Mouse (Mus musculus) lung, embryonic 16.5 days (tissue): ENCODE results near the gene Hcn2. TPM values are rescaled to one million over a fixed set of nuclear protein-coding genes. Genes with fewer than 3 reads are reported as not detected.
"Not testable (repeated sequence)": the region's sequence is repeated elsewhere in the genome, so short reads cannot be mapped to it uniquely, and the experiment has no call there.

Source experiments
- ATAC-seq: fragments of 200-750 bp; cut with Nextera tagmentation; 2 replicates; pipeline ENCODE4 v1.8.0; 2017; ENCODE audit warnings: low read depth, mild to moderate bottlenecking, moderate library complexity
- H3K27ac ChIP-seq: fragments of 300-500 bp; sonication (generic); 2 replicates; pipeline ENCODE4 v1.5.1; 2014; ENCODE audit warnings: mild to moderate bottlenecking, control low read depth, low read length
- H3K27me3 ChIP-seq: fragments of 300-500 bp; sonication (generic); 2 replicates; pipeline ENCODE4 v1.6.1; 2014; ENCODE audit warnings: low read depth, low read length, mixed read lengths; ENCODE audit not compliant: control insufficient read depth, insufficient read depth
- H3K36me3 ChIP-seq: fragments of 300-500 bp; sonication (generic); 2 replicates; pipeline ENCODE4 v1.6.1; 2014; ENCODE audit warnings: low read length; ENCODE audit not compliant: control insufficient read depth, insufficient read depth
- H3K4me1 ChIP-seq: fragments of 300-500 bp; sonication (generic); replicated peaks from 2 replicates; pipeline ENCODE4 v1.6.1; 2014; ENCODE audit warnings: low read length, mixed read lengths; ENCODE audit not compliant: control insufficient read depth, insufficient read depth
- H3K4me2 ChIP-seq: fragments of 300-500 bp; sonication (generic); 2 replicates; pipeline ENCODE4 v1.6.1; 2014; ENCODE audit warnings: low read depth, low read length, control low read depth
- H3K4me3 ChIP-seq: fragments of 300-500 bp; sonication (generic); 2 replicates; pipeline ENCODE4 v1.5.1; 2014; ENCODE audit warnings: mild to moderate bottlenecking, low read length, control low read depth
- H3K9ac ChIP-seq: fragments of 300-500 bp; sonication (generic); 2 replicates; pipeline ENCODE4 v1.6.1; 2014; ENCODE audit warnings: low read length, control low read depth
- H3K9me3 ChIP-seq: fragments of 300-500 bp; sonication (generic); 2 replicates; pipeline ENCODE4 v1.6.1; 2016; ENCODE audit warnings: low read length; ENCODE audit not compliant: control insufficient read depth
- WGBS: fragments of 180-500 bp; shearing (Covaris S2); extraction: QIAGEN DNeasy Blood & Tissue Kit; methylation state at CpG from one replicate; pipeline ENCODE4 v1.1.7; 2014; 5-methylcytosine and 5-hydroxymethylcytosine counted together
- polyA plus RNA-seq: library from polyadenylated mRNA; unstranded; fragments of >200 nt; fragmentation: Nextera tagmentation; extraction: Ambion mirVana; gene quantifications from 2 replicates; pipeline ENCODE4 v1.2.1, GENCODE M21; 2015

Hcn2 gene
- polyA plus RNA-seq, 1 experiment from 2014 or later, result not detected

DNA sequence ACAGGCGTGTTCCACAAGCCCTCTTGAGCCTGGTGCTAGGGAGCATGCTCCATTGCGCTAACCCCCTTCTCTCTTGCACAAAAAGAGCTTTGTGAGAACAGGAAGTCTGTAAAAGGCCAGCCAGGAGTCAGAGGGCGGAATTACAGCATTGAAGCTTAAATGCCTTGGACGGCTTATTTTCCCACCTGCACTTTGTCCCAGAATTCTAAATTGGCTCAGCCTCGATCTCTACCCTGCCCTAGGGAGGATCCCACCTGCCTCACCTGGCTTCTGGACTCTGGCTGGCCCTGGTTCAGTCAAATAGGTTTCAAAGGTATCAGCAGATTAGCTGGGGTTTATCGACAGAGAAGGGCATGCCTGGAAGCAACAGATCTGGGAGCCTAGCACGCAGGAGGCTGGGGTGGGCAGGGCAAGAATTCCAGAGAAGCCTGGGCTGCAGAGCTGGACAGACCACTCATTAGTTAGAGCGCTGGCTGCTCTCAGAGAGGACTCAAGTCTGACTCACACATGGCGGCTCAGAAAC lies 20.2 kb upstream of the Hcn2 start:
- Histone ChIP-seq H3K4me3 (no peak overlapping the region), H3K9ac (peak overlapping the region; percentile 42; the same call in 1 of the 2 replicates), H3K4me2 (peak overlapping the region; percentile 18), H3K27ac (peak overlapping the region; percentile 96), H3K27me3 (no peaks in the 10 kb centered on the region), H3K9me3 (0 out of 2 replicates have a peak, but pooled peaks cover 4% of the 10 kb centered on the region), H3K4me1 (peaks cover 25% of the 10 kb centered on the region), H3K36me3 (no peaks in the 10 kb centered on the region)
- 40% methylated on average over 9 of the region's 9 CpGs for WGBS
- ATAC-seq, result peak; percentile 55

DNA sequence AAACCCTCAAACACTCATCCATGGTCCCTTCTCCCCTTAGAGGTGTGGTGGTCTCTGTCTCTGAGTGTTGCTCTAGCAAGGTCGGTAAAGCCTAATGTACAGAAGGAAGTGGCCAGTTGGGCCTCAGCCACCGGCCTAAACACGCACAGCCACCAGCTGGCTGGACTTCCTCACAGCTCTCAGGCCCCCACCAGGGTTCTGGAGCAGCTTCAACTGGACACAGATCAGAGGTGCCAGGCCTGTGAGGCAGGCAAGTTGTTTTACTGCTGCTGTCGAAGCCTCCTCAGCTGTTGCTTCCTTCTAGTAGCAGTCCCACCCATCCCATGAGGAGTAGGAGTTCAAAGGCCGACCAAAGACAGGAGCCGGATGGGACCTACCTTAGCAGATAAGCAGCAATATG lies 18.5 kb upstream of the Hcn2 start:
- no peaks in the 10 kb centered on the region for H3K9me3 ChIP-seq
- peaks cover 27% of the 10 kb centered on the region for H3K4me1 ChIP-seq
- no peaks in the 10 kb centered on the region for H3K36me3 ChIP-seq
- H3K4me3 ChIP-seq, result no peak overlapping the region
- no peak overlapping the region for H3K9ac ChIP-seq
- H3K27ac ChIP-seq, result peak overlapping the region; percentile 96
- ATAC-seq, result peak; percentile 41; the same call in 1 of the 2 replicates
- no peak overlapping the region for H3K4me2 ChIP-seq
- H3K27me3 ChIP-seq, result no peaks in the 10 kb centered on the region
- 50% methylated on average over 6 of the region's 6 CpGs for WGBS

DNA sequence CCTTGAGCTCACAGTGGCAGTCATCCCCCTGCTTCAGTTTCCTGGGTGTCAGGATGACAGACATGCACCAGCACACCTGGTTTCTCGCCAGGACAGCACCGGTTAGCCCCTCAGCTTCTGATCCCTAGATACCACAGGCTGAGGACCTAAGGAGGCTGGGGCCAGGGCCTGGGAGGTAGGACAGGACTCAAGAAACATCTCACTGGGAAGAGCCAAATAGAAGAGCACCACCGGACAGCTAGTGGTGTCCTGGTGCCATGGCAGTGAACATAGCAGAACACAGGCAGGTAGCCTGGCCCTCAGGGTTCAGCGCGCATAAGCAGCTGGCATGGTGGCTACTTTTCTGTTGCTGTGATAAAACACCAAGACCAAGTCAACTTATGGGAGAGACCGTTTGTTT lies 18.0 kb upstream of the Hcn2 start:
- Histone ChIP-seq H3K27ac (no peak overlapping the region; the same call in 1 of the 2 replicates), H3K9me3 (no peaks in the 10 kb centered on the region), H3K4me1 (peaks cover 27% of the 10 kb centered on the region), H3K27me3 (no peaks in the 10 kb centered on the region), H3K36me3 (no peaks in the 10 kb centered on the region), H3K4me3 (no peak overlapping the region), H3K4me2 (no peak overlapping the region), H3K9ac (no peak overlapping the region)
- WGBS, result 88% methylated on average over 6 of the region's 6 CpGs
- ATAC-seq, result no peak

DNA sequence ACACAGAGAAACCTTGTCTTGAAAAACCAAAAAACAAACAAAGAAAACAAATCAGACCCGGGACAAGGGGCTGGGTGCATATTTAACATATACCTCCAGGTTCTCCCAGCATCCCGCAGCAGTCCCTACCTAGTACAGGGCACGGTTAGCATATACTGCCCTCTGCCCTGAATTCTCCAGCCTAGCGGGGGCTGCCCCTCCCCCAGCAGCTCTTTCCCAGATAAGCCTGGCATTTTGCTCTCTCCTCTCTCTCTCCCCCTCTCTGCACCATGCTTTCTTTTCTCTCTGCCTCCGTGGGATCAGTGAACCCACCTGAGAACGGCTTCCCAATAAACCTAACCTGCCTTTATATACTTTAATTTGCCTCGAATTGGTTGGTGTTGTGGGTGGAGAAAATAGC lies 15.8 kb upstream of the Hcn2 start:
- Histone ChIP-seq H3K9ac (no peak overlapping the region), H3K4me3 (no peak overlapping the region), H3K36me3 (no peaks in the 10 kb centered on the region), H3K27me3 (no peaks in the 10 kb centered on the region), H3K9me3 (no peaks in the 10 kb centered on the region), H3K27ac (peak overlapping the region; percentile 92), H3K4me1 (peaks cover 30% of the 10 kb centered on the region), H3K4me2 (no peak overlapping the region)
- 22% methylated on average over 7 of the region's 7 CpGs for WGBS
- no peak for ATAC-seq

DNA sequence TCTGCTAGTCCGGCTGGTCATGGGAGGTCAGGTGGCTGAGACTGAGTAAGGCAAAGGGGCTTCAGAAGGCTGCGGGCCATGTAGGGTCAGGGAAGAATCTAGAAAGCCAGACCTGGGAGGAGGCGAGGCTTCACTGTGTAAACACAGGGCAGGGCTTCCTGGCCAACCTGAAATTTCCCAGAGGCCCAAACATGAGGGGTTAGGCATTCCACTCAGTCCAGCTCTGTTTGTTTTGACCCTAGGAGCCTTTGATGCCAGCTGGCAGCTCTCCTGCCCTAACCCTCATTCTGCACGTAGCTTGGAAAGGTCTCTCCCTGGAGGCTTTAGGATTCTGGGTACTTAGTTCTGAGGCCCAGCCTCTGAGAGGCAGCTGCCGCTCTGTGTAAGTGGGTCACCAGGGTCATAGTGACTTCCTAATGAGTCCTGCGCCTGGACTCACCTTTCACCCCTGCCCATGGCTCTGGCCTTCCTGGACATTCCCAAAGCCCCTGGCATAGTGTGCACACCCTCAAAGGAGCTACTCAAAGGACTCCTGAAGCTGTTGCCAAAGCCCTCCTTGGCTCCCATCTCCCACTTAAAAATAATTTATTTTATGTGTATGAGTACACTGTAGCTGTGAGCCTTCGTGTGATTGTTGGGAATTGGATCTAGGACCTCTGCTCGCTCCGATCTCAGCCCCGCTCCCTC lies 14.8 kb upstream of the Hcn2 start:
- peak overlapping the region; percentile 92 for H3K27ac ChIP-seq
- no peak overlapping the region; the same call in 1 of the 2 replicates for H3K9ac ChIP-seq
- H3K36me3 ChIP-seq, result no peaks in the 10 kb centered on the region
- ATAC-seq, result peak; percentile 51
- H3K27me3 ChIP-seq, result no peaks in the 10 kb centered on the region
- no peaks in the 10 kb centered on the region for H3K9me3 ChIP-seq
- H3K4me1 ChIP-seq, result peaks cover 33% of the 10 kb centered on the region
- H3K4me3 ChIP-seq, result no peak overlapping the region
- WGBS, result 22% methylated on average over 10 of the region's 10 CpGs
- 0 out of 2 replicates have a peak overlapping the region, but pooled peaks have one; percentile 6 for H3K4me2 ChIP-seq

DNA sequence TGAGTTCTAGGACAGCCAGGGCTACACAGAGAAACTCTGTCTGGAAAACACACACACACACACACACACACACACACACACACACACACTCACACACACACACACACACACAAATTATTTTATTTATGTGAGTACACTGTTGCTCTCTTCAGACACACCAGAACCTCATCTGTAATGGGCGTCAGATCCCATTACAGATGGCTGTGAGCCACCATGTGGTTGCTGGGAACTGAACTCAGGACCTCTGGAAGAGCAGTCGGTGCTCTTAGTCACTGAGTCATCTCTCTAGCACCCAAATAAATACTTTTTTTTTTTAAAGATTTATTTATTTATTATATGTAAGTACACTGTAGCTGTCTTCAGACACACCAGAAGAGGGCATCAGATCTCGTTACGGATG lies 13.5 kb upstream of the Hcn2 start:
- not testable (repeated sequence) for H3K36me3 ChIP-seq, H3K27ac ChIP-seq, H3K9me3 ChIP-seq, H3K4me2 ChIP-seq, H3K27me3 ChIP-seq, H3K4me3 ChIP-seq, H3K9ac ChIP-seq, ATAC-seq
- H3K4me1 ChIP-seq, result peaks cover 32% of the 10 kb centered on the region
- 72% methylated on average over 3 of the region's 4 CpGs for WGBS

DNA sequence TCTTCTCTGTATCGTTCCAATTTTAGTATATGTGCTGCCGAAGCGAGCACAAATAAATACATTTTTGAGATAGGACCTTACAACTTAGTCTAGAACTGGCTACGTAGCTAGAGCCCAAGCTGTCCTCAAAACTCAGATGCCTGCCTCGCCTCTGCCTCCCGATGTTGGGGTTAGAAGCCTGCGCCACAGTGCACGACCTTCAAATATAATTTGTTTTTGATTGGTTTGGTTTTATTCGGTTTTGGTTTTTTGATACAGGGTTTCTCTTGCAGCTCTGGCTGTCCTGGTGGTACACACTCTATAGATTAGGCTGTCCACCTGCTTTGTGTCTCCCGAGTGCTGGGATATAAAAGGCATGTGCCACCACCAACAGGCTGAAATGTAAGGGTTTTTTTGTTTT lies 12.9 kb upstream of the Hcn2 start:
- H3K4me1 ChIP-seq, result peaks cover 29% of the 10 kb centered on the region
- 69% methylated on average over 10 of the region's 10 CpGs for WGBS
- no peaks in the 10 kb centered on the region for H3K36me3 ChIP-seq
- no peaks in the 10 kb centered on the region for H3K27me3 ChIP-seq
- H3K4me3 ChIP-seq, result peak overlapping the region; percentile 84
- peak overlapping the region; percentile 59; the same call in 1 of the 2 replicates for H3K27ac ChIP-seq
- ATAC-seq, result no peak
- H3K9me3 ChIP-seq, result no peaks in the 10 kb centered on the region
- peak overlapping the region; percentile 50; the same call in 1 of the 2 replicates for H3K4me2 ChIP-seq
- peak overlapping the region; percentile 43; the same call in 1 of the 2 replicates for H3K9ac ChIP-seq

DNA sequence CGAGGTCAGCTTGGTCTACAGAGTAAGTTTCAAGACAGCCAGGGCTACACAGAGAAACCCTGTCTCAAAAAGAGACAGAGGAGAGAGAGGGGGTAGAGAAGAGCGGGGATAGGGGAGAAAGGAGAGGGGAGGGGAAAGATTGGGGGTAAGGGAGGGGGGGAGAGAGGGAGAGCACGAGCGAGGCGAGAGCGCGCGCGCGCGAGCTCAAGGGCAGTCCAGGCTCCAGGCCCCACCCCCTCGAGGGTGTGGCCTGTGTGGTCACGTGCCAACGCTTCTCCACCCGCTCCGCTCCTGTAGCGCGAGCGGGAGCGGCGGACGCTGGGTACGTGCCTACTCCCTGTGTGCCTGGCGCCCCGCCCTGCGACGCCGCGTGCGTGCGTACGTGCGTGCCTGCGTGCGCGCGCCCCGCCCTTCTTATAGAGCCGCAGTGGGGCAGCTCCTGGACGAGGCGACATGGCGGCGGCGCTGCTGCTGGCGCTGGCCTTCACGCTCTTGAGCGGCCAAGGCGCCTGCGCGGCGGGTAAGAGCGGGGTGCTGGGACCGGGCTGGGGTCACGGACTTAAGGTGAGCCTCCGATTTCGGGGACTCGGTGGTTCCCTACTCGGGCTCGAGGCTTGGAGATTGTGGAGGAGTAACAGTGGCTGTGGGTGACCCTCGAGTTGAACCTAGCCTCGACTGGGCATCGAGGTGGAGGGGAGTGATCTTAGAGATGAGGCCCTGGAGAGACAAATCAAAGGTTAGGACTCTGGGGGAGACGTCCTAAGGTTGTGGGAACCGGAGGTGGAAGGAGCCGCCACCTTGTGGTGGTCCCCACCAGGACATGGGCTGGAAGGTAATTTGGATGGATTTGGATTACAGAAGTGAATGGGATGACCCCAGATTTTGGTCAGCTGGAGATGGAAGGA lies 12.1 kb upstream of the Hcn2 start, which contains the start of gene Bsg:
Bsg (plus strand) TSS at position 427 of the 905 bp plus-strand sequence.
- ATAC-seq, result peak; percentile 94
- under 1% methylated on average over 47 of the region's 65 CpGs for WGBS
- H3K4me1 ChIP-seq, result peaks cover 32% of the 10 kb centered on the region
- H3K4me2 ChIP-seq, result peak within 1 kb of the TSS; percentile 94
- no peaks in the 10 kb centered on the region for H3K27me3 ChIP-seq
- peaks cover 6% of the 10 kb centered on the region for H3K36me3 ChIP-seq
- H3K4me3 ChIP-seq, result peak within 1 kb of the TSS; percentile 84
- H3K9me3 ChIP-seq, result no peaks in the 10 kb centered on the region
- peak within 1 kb of the TSS; percentile 87 for H3K27ac ChIP-seq
- H3K9ac ChIP-seq, result peak within 1 kb of the TSS; percentile 97

DNA sequence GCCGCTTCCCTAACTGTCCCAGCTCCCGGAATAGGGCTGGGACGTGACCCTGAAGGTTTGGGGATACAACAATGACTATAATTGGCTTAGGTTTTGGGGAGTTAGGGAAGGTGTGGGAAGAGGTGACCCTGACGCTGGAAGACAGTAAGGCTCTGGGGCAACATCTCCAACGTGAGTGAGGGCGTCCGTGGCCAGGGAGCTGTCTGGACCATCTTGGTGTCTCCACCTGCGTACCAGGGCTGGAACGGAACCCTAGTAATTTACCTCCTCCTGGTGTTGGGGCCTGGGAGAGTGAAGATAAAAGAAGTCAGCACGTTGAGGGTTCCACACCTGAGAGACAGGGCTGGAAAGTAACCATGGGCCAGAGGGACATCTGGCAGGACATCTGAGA lies 11.5 kb upstream of the Hcn2 start:
- Histone ChIP-seq H3K9ac (peak overlapping the region; percentile 97), H3K27ac (peak overlapping the region; percentile 87), H3K27me3 (no peaks in the 10 kb centered on the region), H3K4me3 (peak overlapping the region; percentile 84), H3K9me3 (no peaks in the 10 kb centered on the region), H3K4me2 (peak overlapping the region; percentile 94), H3K36me3 (peaks cover 12% of the 10 kb centered on the region), H3K4me1 (peaks cover 32% of the 10 kb centered on the region)
- WGBS, result 3% methylated on average over 10 of the region's 10 CpGs
- no peak for ATAC-seq
